Mouse (Mus musculus): ENCODE measurements around the gene Gins2. TPM values are rescaled to one million over a fixed set of nuclear protein-coding genes. Genes with fewer than 3 reads are reported as not detected.
A peak's percentile ranks its signal among the peaks of the same experiment; 100 is the strongest.

Gene Gins2
- polyA plus RNA-seq, 1 experiment from 2014 or later = 77.5 TPM

DNA sequence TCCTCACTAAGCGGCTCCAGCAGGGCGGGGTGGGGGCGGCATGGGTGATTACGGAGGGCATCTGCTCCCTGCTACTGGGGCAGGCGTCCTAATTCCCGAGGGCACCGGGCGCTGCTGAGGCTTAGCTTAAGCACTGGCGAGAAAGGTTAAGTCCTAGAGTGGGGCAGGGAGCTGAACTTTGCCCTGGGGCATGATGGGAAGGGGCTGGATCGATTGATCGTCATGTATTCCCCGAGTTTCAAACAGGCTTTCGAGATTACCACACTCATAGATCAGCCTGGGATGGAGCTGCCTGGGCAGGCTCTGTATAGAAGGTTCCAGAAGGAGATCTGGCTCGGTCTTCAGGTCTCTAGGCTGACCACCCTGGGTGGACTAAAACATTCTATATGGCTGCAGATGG lies 33.1 kb upstream of the Gins2 start:
- H3K4me3 ChIP-seq = no peak overlapping the region
- H3K4me1 ChIP-seq = peaks cover 59% of the 10 kb centered on the region
- no peak overlapping the region for H3K9ac ChIP-seq
- no peak overlapping the region for H3K4me2 ChIP-seq
- no peaks in the 10 kb centered on the region for H3K36me3 ChIP-seq
- no peaks in the 10 kb centered on the region for H3K9me3 ChIP-seq (replicated peaks)
- no peak overlapping the region for H3K27ac ChIP-seq
- WGBS (ENCODE audit: insufficient replicate concordance) = 67% methylated on average over 14 of the region's 14 CpGs
- peaks cover 4% of the 10 kb centered on the region; the same call in 1 of the 2 replicates for H3K27me3 ChIP-seq (replicated peaks)
- no peak for ATAC-seq

DNA sequence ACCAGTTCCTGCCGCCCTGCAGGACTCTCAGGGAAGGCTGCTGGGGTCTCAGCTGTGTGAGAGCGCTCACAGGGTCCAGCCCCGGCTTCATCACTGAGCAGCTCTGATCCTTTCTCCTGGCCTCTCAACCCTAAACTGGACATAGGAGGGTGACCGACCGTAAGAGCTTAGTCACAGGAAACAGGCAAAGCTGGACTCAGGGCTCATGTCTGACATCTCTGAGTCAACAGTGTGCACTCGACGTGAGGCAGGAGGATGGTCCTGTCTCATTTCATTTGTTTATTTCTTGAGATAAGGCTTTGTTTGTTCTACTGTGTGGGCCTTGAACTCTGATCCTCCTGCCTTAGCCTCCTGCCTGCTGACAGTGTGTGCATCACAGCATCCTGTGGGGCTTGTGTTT lies 31.3 kb upstream of the Gins2 start:
- H3K27ac ChIP-seq = 0 out of 2 replicates have a peak overlapping the region, but pooled peaks have one; percentile 13
- no peaks in the 10 kb centered on the region for H3K9me3 ChIP-seq (replicated peaks)
- H3K9ac ChIP-seq = no peak overlapping the region
- 47% methylated on average over 7 of the region's 7 CpGs for WGBS (ENCODE audit: insufficient replicate concordance)
- peaks cover 14% of the 10 kb centered on the region; the same call in 1 of the 2 replicates for H3K27me3 ChIP-seq (replicated peaks)
- H3K4me1 ChIP-seq = peaks cover 59% of the 10 kb centered on the region
- no peaks in the 10 kb centered on the region for H3K36me3 ChIP-seq
- ATAC-seq = no peak
- H3K4me2 ChIP-seq = no peak overlapping the region
- H3K4me3 ChIP-seq = no peak overlapping the region

DNA sequence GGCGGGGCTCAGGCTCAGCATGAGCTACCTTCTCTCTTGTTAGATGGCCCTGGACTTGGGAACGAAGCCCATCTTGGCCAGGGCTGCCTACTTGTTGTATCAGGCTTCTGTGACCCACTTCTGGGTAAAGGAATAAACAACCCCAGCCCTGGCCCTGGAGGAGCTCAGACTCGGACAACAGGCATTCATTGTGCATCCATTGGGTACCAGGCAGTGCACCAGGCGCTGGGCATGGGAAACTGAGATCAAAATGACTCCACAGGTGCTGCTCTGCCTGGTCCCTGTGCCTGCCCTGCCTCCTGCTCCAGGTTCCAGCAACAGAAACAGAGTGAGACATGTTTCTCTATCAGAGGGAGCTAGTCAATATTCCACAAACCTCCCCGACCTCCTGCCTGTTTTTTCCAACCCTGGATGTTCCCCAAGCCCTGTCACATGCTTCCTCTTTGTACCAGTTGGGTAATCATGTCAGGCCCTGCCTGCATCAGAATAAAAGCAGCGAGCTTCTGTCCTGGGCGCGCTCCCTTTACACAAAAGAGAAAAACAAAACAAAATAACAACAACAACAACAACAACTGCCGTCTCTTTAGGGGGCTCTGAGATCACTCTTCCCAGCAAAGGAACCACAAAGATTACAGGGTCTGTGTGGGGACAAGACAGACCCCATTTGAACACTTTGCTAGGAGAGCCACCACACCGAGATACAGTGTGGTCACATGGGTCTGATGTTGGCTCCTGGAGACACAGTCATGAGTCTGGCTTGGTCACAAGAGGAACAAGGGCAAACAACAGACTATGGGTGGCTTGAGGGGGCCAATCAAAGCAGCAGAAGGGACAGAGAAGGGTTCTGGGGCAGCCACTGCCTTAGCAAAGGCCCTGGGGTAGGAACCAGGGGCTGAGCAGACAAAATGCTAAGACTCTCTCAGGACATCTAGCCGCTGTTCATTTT lies 30.4 kb upstream of the Gins2 start:
- Histone ChIP-seq H3K4me1 (peaks cover 54% of the 10 kb centered on the region), H3K9ac (no peak overlapping the region), H3K27me3 (replicated peaks) (peaks cover 14% of the 10 kb centered on the region; the same call in 1 of the 2 replicates), H3K4me2 (no peak overlapping the region), H3K4me3 (no peak overlapping the region), H3K27ac (0 out of 2 replicates have a peak overlapping the region, but pooled peaks have one; percentile 25), H3K36me3 (no peaks in the 10 kb centered on the region), H3K9me3 (replicated peaks) (no peaks in the 10 kb centered on the region)
- no peak for ATAC-seq
- WGBS (ENCODE audit: insufficient replicate concordance) = 55% methylated on average over 11 of the region's 11 CpGs

DNA sequence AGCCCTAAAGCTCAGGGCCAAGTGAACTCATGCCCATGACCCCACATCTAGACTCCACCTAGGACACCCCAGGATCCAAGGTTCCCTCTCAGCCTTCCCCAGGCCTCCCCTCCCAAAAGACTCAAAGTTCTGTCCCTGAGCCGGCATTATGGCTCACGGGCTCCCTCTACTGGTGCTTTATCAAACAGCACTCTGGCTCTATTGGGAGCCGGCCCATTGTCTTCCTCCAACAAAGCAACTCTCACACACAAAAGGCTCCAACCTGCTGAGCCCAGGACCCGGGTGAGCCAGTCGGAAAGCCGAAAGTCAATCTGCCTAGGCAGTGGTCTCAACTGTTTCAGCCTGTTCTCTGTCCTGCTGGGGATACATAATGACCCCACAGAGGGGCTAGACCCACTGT lies 29.0 kb upstream of the Gins2 start:
- H3K9me3 ChIP-seq (replicated peaks) = no peaks in the 10 kb centered on the region
- H3K9ac ChIP-seq = no peak overlapping the region
- peaks cover 40% of the 10 kb centered on the region for H3K4me1 ChIP-seq
- under 1% methylated on average over 6 of the region's 6 CpGs for WGBS (ENCODE audit: insufficient replicate concordance)
- H3K27ac ChIP-seq = no peak overlapping the region
- peaks cover 27% of the 10 kb centered on the region for H3K27me3 ChIP-seq (replicated peaks)
- no peak; the same call in 1 of the 2 replicates for ATAC-seq
- no peak overlapping the region for H3K4me3 ChIP-seq
- no peaks in the 10 kb centered on the region for H3K36me3 ChIP-seq
- H3K4me2 ChIP-seq = no peak overlapping the region

DNA sequence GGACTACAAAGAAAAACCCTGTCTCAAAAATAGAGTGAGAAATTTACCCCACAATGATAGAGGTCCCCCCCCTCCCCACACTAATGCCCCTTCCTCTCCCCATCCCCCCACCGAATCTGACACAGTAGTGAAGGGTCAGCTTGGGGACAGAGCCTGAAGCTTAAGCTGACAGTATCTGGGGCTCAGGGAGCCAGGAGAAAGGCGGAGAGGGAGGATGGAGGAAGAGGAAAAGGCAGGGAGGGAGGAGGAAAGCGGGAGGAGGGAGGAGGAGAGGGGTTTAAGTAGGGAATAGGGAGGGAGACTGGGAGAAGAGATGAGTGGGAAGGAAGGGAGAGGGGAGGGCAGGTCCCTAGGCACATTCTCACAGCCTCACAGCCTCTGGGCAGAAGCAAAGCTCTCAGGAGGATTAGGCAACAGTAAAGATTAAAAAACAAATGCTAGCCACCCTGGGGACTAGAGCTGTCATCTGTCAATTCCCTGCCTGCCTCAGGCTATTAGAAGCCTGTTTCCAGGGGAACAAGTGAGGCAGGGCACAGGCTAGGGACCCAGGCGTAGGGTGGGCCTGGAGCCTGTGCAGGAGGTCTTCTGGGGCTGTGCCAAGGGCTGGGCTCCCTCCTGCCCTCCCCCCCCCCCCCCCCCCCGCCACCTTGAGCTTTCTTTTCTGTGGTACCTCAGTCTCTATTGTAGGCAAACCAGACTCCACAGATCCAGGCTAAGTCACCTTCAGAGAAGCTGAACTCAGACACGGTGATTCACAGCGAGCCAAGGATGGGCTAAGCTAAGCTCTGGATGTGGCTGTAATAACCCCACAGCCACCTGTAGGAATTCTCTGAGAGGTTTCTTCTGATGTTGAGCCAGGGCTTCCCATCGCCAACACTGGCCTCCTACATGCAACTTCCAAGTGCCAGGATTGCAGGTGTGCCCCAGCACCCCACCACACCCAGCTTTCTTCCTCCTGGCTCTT lies 27.8 kb upstream of the Gins2 start:
- Histone ChIP-seq H3K4me2 (no peak overlapping the region), H3K4me1 (peaks cover 33% of the 10 kb centered on the region), H3K9me3 (replicated peaks) (no peaks in the 10 kb centered on the region), H3K27me3 (replicated peaks) (peaks cover 33% of the 10 kb centered on the region), H3K9ac (no peak overlapping the region), H3K4me3 (no peak overlapping the region), H3K27ac (no peak overlapping the region), H3K36me3 (no peaks in the 10 kb centered on the region)
- no peak for ATAC-seq
- 39% methylated on average over 7 of the region's 8 CpGs for WGBS (ENCODE audit: insufficient replicate concordance)

DNA sequence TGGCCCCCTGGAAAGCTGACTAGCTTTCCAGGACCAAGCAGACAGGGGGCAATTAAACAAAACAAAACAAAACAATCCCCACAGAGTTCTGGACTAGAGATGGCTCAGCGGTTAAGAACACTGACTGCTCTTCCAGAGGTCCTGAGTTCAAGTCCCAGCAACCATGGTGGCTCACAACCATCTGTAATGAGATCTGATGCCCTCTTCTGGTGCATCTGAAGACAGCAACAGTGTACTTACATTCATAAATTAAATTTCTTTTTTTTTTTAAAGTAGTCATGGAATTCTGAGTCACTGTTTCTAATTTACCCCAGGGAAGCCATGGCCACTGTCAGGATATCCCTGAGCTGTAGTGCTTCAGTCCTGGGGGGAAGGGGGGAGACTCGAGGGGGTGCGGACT lies 25.4 kb upstream of the Gins2 start:
- Histone ChIP-seq H3K4me2 (no peak overlapping the region), H3K9ac (no peak overlapping the region), H3K4me3 (no peak overlapping the region), H3K36me3 (no peaks in the 10 kb centered on the region), H3K27me3 (replicated peaks) (peaks cover 47% of the 10 kb centered on the region), H3K9me3 (replicated peaks) (no peaks in the 10 kb centered on the region), H3K4me1 (peaks cover 12% of the 10 kb centered on the region), H3K27ac (no peak overlapping the region)
- 68% methylated on average over 3 of the region's 3 CpGs for WGBS (ENCODE audit: insufficient replicate concordance)
- ATAC-seq = no peak

DNA sequence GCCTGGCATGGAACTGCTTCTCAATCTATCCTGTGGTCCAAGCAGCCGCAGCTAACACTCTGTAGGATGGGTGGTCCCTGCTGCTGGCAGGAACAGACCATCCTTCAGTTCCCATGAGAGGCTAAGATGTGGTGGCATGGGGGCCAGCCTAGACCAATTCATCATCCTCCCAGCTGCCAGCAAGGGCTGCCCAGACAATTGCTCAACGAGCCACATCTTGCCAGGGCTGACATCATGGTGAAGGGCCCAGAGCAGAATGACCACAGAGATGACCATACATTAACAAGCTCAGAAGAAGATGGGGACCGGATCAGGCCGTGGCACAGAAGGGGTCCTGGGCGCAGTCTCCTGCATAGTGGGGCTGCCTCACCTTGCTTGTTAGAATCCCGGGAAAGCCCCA lies 21.7 kb upstream of the Gins2 start:
- no peak overlapping the region for H3K9ac ChIP-seq
- H3K36me3 ChIP-seq = no peaks in the 10 kb centered on the region
- peaks cover 35% of the 10 kb centered on the region for H3K27me3 ChIP-seq (replicated peaks)
- no peak overlapping the region for H3K4me3 ChIP-seq
- H3K27ac ChIP-seq = no peak overlapping the region
- H3K4me2 ChIP-seq = no peak overlapping the region
- H3K4me1 ChIP-seq = peaks cover 8% of the 10 kb centered on the region
- 75% methylated on average over 6 of the region's 6 CpGs for WGBS (ENCODE audit: insufficient replicate concordance)
- H3K9me3 ChIP-seq (replicated peaks) = no peaks in the 10 kb centered on the region
- no peak for ATAC-seq

DNA sequence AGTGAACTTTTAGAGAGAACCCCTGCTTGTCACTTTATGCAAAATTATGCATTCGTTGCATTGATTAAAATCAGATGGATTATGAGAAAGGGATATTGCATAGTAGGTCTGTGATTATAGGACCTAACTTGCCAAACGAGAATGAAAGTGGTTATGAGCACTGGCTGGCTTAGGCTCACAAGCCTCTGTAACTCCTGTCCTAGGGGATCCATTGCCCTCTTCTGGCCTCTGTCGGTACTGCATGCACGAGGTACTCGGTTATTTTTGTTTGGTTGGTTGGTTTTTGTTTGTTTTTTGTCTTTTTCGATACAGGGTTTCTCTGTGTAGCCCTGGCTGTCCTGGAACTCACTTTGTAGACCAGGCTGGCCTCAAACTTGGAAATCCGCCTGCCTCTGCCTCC lies 18.8 kb upstream of the Gins2 start:
- H3K9ac ChIP-seq = no peak overlapping the region
- peak overlapping the region; percentile 49 for H3K4me2 ChIP-seq
- no peaks in the 10 kb centered on the region for H3K36me3 ChIP-seq
- peaks cover 8% of the 10 kb centered on the region for H3K4me1 ChIP-seq
- H3K9me3 ChIP-seq (replicated peaks) = no peaks in the 10 kb centered on the region
- H3K27ac ChIP-seq = no peak overlapping the region
- WGBS (ENCODE audit: insufficient replicate concordance) = 6% methylated on average over 7 of the region's 7 CpGs
- 0 out of 2 replicates have a peak, but pooled peaks have one; percentile 38 for ATAC-seq
- 0 out of 2 replicates have a peak overlapping the region, but pooled peaks have one; percentile 6 for H3K4me3 ChIP-seq
- peaks cover 21% of the 10 kb centered on the region; the same call in 1 of the 2 replicates for H3K27me3 ChIP-seq (replicated peaks)

DNA sequence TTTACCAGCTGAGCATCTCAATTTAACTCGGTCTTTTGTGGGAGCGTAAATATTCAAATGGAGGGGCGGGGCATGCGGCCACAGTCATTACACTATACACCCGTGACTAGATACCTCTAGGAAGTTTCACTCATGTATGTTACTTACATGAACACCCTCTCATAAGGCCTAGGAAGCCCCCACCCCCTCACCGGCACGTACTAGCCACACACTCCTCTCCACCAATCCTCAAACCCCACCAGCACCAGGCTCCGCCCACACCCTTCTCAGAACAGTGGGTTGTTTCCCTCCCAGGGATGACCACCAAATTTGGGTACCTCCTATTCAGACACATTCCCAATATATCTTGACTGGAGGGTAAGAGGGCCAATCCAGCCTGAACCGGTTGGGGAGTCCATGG lies 18.4 kb upstream of the Gins2 start:
- H3K27me3 ChIP-seq (replicated peaks) = peaks cover 22% of the 10 kb centered on the region; the same call in 1 of the 2 replicates
- H3K9me3 ChIP-seq (replicated peaks) = no peaks in the 10 kb centered on the region
- peak overlapping the region; percentile 49 for H3K4me2 ChIP-seq
- ATAC-seq = 0 out of 2 replicates have a peak, but pooled peaks have one; percentile 23
- no peak overlapping the region for H3K9ac ChIP-seq
- H3K27ac ChIP-seq = no peak overlapping the region
- H3K4me1 ChIP-seq = peaks cover 8% of the 10 kb centered on the region
- no peaks in the 10 kb centered on the region for H3K36me3 ChIP-seq
- 0 out of 2 replicates have a peak overlapping the region, but pooled peaks have one; percentile 6 for H3K4me3 ChIP-seq
- 77% methylated on average over 9 of the region's 9 CpGs for WGBS (ENCODE audit: insufficient replicate concordance)

DNA sequence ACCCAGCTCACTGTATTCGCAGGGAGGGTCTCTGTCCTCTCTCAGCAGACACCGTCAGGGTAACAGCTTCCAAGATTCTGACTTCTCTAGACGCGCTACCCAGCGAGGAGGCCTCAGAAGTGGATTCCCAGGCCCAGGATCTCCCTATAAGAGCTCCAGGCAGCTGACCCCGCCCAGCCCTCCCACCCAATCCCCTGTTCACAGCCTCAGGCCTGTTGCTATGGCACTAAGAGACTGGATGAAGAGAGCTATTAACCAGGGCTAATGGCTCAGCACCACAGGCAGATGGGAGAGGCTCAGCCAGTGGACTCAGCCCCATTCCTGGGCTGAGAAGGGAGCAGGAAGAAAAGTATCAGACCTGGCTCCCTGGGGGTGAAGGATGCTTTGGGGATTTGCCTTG lies 13.6 kb upstream of the Gins2 start:
- Histone ChIP-seq H3K4me3 (no peak overlapping the region), H3K27ac (no peak overlapping the region), H3K4me1 (peaks cover 17% of the 10 kb centered on the region), H3K36me3 (no peaks in the 10 kb centered on the region), H3K4me2 (no peak overlapping the region), H3K9ac (no peak overlapping the region), H3K9me3 (replicated peaks) (peaks cover 3% of the 10 kb centered on the region; the same call in 1 of the 2 replicates), H3K27me3 (replicated peaks) (peaks cover 15% of the 10 kb centered on the region)
- no peak for ATAC-seq
- WGBS (ENCODE audit: insufficient replicate concordance) = 59% methylated on average over 6 of the region's 6 CpGs

DNA sequence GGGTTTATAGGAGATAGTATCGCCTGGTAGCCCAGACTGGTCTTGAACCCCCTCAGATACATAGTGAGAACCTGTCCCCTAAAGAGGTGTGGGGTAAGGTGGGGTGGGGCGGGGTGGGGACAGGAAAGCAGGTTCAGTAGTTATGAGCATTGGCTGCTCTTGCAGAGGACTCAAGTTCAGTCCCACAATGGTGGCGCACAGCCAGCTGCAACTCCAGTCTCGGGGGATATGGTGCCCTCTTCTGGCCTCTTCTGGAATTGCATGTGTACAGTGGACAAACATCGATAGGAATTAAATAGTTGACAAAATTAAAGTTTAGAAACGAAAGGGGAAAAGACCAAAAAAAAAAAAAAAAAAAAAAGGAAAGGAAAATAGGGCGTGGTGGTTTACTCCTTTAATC lies 10.4 kb upstream of the Gins2 start:
- no peak overlapping the region for H3K9ac ChIP-seq
- H3K36me3 ChIP-seq = no peaks in the 10 kb centered on the region
- H3K27me3 ChIP-seq (replicated peaks) = peaks cover 16% of the 10 kb centered on the region
- no peak overlapping the region for H3K4me3 ChIP-seq
- no peak overlapping the region for H3K27ac ChIP-seq
- ATAC-seq = no peak
- peaks cover 14% of the 10 kb centered on the region for H3K4me1 ChIP-seq
- H3K9me3 ChIP-seq (replicated peaks) = peaks cover 5% of the 10 kb centered on the region
- WGBS (ENCODE audit: insufficient replicate concordance) = 33% methylated on average over 7 of the region's 7 CpGs
- no peak overlapping the region for H3K4me2 ChIP-seq
